Mouse (Mus musculus) liver, adult (tissue): ENCODE results near the gene Ccdc57.

Source experiments
- GATA4 ChIP-seq: IDR thresholded peaks from 2 replicates; pipeline ENCODE4 v1.6.1; 2014; ENCODE audit warnings: mild to moderate bottlenecking, low read length; ENCODE audit not compliant: insufficient replicate concordance

The Ccdc57 gene

GRCm38 (mm10) chr11:120932564-120933398, at the start of gene Ccdc57:
Gene Ccdc57 (minus strand): TSS chr11:120932872.
- TF ChIP-seq GATA4: peak; percentile 28; the same call in 1 of the 2 replicates

GRCm38 (mm10) chr11:120982459-120982858, 49.8 kb upstream of the Ccdc57 start:
- no peak for TF ChIP-seq GATA4

- TF ChIP-seq GATA4: no peak
These were observed 49.0 kb upstream of the Ccdc57 start for GRCm38 (mm10) chr11:120981661-120982060.

- TF ChIP-seq GATA4: no peak
These were observed 47.9 kb upstream of the Ccdc57 start for GRCm38 (mm10) chr11:120980427-120981035.

- no peak for TF ChIP-seq GATA4
These were observed 47.2 kb upstream of the Ccdc57 start for GRCm38 (mm10) chr11:120979711-120980426.

- TF ChIP-seq GATA4: no peak
These were observed 40.6 kb upstream of the Ccdc57 start for GRCm38 (mm10) chr11:120973318-120973717.

GRCm38 (mm10) chr11:120971237-120971636, 38.6 kb upstream of the Ccdc57 start:
- no peak for TF ChIP-seq GATA4

- no peak for TF ChIP-seq GATA4
These were observed 37.1 kb upstream of the Ccdc57 start for GRCm38 (mm10) chr11:120969742-120970141.

GRCm38 (mm10) chr11:120965587-120965986, 32.9 kb upstream of the Ccdc57 start:
- no peak for TF ChIP-seq GATA4

- TF ChIP-seq GATA4: no peak
These were observed 31.8 kb upstream of the Ccdc57 start for GRCm38 (mm10) chr11:120964195-120965157.

GRCm38 (mm10) chr11:120962909-120963308, 30.2 kb upstream of the Ccdc57 start:
- TF ChIP-seq GATA4: no peak

GRCm38 (mm10) chr11:120962050-120962771, 29.5 kb upstream of the Ccdc57 start:
- no peak for TF ChIP-seq GATA4

GRCm38 (mm10) chr11:120961594-120961993, 28.9 kb upstream of the Ccdc57 start:
- TF ChIP-seq GATA4: no peak

GRCm38 (mm10) chr11:120960248-120960647, 27.6 kb upstream of the Ccdc57 start:
- no peak for TF ChIP-seq GATA4

GRCm38 (mm10) chr11:120959564-120959963, 26.9 kb upstream of the Ccdc57 start:
- no peak for TF ChIP-seq GATA4

- no peak for TF ChIP-seq GATA4
These were observed 26.4 kb upstream of the Ccdc57 start for GRCm38 (mm10) chr11:120959066-120959465.
